Mouse (Mus musculus): ENCODE measurements around the gene Hist3h2ba.

Gene Hist3h2ba

DNA sequence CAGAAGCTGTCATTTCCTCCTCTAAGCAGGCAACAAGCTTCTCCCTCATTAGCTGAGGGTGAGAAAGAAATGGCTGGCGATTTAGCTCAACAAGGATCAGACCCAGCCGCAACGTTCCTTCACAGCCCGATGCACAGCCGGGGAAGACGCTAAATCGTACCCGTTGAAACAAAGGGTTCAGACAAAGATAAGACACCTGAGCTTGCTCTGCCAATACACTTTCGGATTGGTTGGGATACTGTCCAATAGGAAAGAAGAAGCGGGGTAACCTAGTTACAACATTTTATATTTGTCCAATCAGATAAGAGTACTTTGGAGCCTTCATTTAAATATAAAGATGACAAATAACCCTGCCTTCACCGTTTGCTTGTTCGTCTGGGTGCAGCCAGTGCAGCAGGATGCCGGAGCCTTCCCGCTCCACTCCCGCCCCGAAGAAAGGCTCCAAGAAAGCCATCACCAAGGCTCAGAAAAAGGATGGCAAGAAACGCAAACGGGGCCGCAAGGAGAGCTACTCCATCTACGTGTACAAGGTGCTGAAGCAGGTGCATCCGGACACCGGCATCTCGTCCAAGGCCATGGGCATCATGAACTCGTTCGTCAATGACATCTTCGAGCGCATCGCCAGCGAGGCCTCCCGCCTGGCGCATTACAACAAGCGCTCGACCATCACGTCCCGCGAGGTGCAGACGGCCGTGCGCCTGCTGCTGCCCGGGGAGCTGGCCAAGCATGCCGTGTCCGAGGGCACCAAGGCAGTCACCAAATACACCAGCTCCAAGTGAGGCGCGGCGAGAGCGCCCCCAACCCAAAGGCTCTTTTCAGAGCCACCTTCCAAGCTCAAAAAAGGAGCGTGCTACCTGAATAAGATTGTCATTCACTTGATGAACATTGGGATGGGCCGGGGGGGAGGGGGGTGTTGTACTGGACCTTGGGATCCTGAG is at the start of gene Hist3h2ba:
TSS of gene Hist3h2ba (plus strand) at position 379 of the 938 bp plus-strand sequence.
- peak; percentile 15 for DNase-seq (ENCODE audit: low spot score)

- DNase-seq (ENCODE audit: low spot score): no peak
These were observed 47.6 kb upstream of the Hist3h2ba start for GRCm38 (mm10) chr11:58901080-58901479.

DNA sequence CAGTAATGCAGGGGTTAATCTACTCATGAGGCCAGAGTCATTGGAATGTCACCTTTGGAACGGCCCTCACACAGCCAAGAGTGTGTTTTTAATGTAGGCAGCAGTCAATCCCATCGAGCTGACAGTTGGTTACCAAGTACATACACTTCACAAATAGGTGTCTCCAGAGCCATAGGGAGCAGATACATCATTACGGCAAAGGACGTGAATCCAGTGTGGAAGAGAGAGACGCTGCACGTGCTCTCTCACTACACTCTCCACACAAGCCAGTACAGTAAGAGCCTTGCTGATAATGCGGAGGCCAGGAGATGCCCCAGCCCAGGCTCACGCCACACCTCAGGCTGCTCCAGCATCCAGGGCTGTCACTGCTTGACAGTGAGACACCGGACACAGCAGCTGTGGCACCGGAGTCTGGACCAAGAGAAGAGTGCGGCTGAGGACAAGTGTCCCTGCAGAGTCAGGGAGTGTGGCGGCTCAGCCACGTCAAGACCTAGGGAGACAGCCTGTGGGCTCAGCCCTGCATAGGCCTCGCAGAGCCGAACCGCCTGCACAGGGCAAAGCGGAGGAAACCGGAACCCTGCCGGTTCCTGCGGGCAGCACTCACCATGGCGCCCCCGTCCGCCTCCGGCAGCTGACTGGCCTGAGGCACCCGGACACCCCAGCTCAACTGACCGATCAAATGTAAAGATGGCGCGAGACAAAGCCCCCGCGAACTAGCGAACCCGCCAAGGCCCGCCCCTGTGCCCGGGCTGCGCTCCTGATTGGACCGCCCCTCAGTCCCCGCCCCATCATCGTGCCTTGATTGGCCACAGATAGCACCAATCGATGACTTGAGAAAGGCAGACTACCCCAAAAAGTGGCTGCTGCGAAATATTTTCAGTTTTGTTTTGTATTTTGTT is 45.0 kb upstream of the Hist3h2ba start, which contains the start of gene Zfp39:
TSS of gene Zfp39 (minus strand) at position 715 of the 899 bp plus-strand sequence.
- peak; percentile 95 for DNase-seq (ENCODE audit: low spot score)

GRCm38 (mm10) chr11:58904410-58904718 is 44.4 kb upstream of the Hist3h2ba start:
- no peak for DNase-seq (ENCODE audit: low spot score)

DNA sequence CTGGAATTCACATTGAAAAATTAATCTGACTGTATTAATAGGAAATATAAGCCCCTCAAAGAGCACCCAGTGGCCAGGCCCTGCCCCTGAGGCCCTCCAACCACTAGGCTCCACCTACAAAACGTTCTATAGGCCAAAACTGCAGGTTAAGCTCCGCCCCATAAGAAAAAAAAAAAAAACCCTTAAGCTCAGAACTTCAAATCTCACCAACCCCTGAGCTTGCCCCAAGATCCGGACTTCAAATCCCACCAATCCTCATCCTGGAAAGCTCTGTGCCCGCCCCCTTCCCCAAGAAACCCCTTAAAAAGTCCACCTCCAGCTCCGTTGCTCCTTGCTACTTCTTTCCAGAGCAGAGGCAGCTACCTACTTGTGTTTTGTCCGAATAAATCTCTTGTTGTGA is 43.9 kb upstream of the Hist3h2ba start:
- no peak for DNase-seq (ENCODE audit: low spot score)

DNA sequence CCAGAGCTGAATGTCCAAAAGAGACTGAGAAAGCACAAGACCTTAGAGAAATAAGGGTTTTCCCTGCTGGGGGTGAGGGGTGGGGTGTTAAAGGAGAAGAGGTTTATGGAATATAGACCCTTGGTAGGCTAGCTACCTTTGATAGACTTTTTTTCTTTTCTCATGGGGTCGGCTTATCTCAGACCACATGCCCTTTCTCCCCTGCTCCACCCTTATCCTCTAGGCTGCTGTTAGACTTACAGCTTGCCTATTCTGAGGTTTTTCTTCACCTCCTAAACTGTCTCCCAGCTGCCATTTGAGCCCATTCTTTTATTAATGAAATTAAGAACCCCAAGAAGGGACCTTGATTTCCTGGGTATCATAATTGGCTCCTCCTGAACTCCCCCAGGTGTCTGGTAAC is 34.9 kb upstream of the Hist3h2ba start:
- DNase-seq (ENCODE audit: low spot score): no peak

- DNase-seq (ENCODE audit: low spot score): peak; percentile 7
These were observed 34.2 kb upstream of the Hist3h2ba start for GRCm38 (mm10) chr11:58914461-58915028.

DNA sequence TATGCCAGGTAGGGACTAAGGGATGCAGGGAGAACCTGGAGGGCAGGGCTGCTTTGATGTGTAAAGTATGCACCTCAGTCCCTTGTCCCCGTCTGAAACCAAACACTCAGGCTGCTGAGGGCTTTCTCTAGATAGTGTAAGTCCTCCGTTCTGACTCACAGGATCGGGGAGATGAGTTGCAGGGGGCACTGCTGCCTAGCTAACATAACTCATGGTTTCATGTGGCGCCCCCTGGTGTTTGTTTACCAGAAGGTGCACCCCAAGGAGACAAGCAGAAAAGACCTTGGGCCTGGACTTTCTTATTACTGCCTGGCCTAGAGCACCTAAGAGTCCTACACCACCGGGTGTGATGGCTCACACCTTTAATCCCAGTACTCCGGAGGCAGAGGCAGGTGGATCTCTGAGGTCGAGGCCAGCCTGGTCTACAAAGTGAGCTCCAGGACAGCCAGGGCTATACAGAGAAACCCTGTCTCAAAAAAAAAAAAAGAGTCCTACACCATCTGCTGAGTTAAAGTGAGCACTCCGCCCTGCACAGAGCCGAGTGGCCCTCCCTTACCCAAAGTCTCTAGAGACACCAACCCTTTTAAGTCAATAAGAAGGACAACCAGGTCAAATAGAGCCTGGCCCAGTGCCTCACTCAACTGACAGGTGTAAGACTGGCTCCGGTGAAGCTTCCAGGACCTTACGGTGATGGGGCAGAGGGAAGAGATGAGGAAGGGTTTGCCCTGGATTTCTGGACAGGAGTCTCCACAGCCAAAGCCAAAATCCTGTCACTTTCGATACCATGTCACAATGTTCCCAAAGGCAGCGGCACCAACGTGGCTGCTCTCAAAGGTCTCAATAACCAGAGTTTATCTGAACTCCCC is 31.6 kb upstream of the Hist3h2ba start:
- peak; percentile 42 for DNase-seq (ENCODE audit: low spot score)

DNA sequence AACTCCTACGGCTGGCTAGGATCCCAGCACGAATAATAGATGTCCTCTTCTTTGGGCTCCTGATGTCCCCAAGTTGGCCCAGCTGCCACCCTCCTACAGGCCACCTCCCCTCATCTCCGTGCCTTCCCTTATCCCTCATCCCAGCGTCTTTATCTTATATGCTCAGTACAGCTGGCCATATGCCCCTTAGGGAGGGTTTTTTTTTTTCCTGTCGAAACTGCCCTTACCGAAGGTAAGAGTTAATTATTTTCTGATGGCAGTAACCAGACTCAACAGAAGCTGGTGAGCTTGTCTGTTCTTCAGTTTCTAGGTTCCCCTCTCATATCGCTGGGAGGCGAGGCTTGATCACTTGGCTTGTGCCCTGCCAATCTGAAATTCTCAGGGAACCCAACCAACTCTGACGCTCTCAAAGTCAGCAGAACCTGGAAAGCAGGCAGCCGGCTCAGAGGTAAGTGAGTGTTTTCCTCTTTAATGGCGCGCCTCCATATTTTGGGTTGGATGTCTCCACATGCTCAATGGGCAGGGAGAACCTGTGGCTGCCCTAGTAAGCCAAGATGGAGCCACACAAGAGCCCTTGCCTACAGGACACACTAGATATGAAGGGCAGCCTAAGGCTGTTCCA is 30.9 kb upstream of the Hist3h2ba start, which contains the start of gene Btnl10:
TSS of gene Btnl10 (plus strand) at position 164 of the 622 bp plus-strand sequence.
- no peak for DNase-seq (ENCODE audit: low spot score)

GRCm38 (mm10) chr11:58918759-58919158 is 30.0 kb upstream of the Hist3h2ba start:
- no peak for DNase-seq (ENCODE audit: low spot score)

DNA sequence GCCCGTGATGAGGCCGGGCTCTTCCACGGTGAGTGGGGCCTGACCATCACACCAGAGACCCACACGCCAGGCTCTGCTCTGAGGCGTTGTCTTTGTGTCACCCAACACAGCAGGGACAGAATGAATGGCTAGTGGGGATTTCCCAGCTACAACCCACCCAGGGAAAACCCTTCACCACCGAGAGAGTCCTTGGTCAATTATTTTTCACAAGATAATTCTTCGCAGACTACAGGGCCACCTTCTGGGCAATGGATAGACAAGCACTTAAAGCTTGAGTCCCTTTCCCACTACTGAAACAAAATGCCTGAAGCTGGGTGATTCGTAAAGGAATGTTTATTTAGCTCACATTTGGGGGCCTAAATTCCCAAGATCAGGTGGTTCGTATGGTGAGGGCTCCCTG is 26.3 kb upstream of the Hist3h2ba start:
- no peak for DNase-seq (ENCODE audit: low spot score)

- DNase-seq (ENCODE audit: low spot score): no peak
These were observed 22.1 kb upstream of the Hist3h2ba start for GRCm38 (mm10) chr11:58926651-58927050.

DNA sequence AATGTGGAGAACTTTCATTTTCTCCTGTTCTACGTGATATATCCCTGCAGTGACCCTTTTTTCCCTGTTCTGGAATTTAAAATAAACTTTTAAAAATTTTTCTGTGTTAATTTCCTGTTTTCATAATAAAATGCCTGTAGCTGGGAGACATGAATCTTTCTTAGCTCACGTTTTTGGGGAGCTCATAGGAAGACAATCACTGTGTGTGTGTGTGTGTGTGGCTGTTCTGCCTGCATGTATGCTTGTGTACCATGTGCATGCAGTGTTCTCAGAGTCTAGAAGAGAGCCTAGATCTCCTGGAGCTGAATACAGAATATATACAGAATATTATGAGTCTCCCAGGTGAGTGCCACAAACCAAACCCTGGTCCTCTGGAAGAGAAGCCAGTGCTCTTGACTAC is 21.7 kb upstream of the Hist3h2ba start:
- no peak for DNase-seq (ENCODE audit: low spot score)

DNA sequence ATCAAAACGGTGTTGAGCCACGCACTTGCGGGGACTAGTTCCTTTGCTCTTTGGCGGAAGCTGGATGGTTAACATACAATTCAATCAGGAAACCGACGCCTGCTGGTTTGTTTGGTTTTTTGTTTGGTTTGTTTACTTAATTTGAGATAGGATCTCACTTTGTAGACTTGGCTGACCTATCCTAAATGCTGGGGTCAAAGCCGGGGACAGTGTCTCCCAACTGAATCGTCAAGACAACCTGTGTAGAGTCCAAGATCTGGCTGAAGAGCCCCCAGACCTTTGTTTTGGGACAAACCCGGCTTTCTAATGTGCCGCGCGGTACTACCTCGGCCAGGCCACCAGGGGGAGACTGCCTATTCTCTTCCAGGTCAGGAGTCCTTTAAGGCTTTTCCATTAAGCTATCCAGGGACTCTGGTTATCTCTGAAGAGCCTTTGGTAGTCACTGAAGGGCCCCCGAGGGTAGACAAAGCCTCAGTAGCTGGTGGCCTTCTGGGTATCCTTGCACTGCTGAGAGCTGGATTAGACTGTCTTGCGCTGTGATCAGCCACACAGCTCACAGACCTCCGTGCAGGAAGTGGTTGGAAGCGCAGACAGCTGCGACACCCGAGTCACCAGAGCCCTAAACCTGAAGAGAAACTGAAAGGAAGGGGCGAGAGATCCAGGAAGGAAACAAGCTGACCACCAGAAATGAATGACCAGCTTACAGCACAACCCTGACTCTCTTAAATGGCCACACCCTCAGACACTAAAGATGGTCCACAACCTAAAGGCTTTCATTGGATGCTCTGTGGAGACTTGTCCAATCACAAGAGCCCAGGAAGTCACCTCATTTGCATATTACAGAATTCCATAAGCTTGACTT is 20.7 kb upstream of the Hist3h2ba start:
- peak; percentile 35 for DNase-seq (ENCODE audit: low spot score)

- no peak for DNase-seq (ENCODE audit: low spot score)
These were observed 19.7 kb upstream of the Hist3h2ba start for GRCm38 (mm10) chr11:58929055-58929454.

DNA sequence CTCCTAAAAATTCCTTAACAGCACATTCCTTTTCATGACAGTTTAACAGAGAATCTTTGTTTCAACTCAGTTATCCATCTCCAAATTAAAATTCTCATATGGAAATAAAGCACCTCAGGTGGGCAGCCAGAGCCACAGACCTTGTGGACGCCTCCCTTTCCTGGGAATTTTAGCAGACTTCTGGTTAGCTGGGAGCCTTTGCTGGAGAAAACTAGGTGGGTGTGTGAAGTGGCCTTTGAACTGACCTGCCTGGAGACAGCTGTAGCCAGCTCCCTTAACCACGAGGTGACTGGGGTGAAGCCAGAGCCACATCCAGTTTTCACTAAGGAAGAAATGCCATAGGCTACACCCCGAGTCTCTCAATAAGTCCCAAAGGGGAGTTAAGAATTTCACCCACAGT is 19.1 kb upstream of the Hist3h2ba start:
- DNase-seq (ENCODE audit: low spot score): no peak

GRCm38 (mm10) chr11:58930254-58930653 is 18.5 kb upstream of the Hist3h2ba start:
- no peak for DNase-seq (ENCODE audit: low spot score)

DNA sequence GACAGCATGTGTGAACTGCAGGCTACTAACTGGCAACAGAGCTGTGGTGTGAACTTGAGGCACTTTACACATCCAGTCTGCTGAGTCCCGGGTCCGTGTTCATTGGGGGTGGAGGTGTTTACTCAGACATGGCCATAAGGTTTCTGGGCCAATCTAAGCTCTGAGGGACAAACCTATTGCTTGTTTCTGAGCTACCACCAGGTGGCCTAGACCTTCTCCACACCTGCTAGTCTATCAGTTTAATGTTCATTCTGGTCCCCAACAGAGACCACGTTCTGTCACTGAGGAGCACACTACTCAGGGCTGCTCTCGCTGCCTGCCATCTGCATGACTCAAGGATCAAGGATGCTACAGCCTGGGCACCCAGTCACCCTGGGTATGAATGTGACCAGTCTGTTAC is 17.1 kb upstream of the Hist3h2ba start:
- no peak for DNase-seq (ENCODE audit: low spot score)

GRCm38 (mm10) chr11:58937909-58938308 is 10.8 kb upstream of the Hist3h2ba start:
- no peak for DNase-seq (ENCODE audit: low spot score)
